Mouse (Mus musculus) NIH3T3 (cell line): ENCODE measurements around the gene Rrp15.

Experiments
- DNase-seq: peaks from one replicate; pipeline ENCODE4 v3.0.0-alpha.2; 2012; ENCODE audit warnings: low read depth

The Rrp15 gene

DNA sequence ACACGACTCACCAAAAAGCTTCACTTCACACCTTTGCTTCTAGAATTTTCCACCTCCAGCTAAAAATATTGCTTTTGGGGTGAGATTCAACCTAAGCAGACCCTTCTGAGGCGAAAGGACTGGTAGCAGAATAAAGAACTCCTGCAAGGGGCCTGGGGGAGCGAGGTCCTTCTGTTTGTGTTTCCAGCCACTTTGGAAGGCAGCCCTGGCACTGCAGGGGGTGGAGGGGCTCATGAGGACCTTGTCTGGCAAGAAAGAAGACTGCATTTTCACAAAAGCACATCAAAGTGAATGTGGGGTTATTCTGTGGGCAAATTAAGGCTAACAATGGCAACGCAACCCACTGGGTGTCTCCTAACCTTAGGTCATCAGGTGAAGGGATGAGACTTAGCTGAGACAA is 76.0 kb downstream of the Rrp15 start:
- DNase-seq, result no peak
